Mouse (Mus musculus) kidney, postnatal 10 days (tissue): ENCODE data around the gene Kirrel3.

Experiments used
- DNase-seq: peaks from one replicate; pipeline ENCODE4 v3.0.0; 2021; ENCODE audit warnings: mixed read lengths

Kirrel3 gene

GRCm38 (mm10) chr9:34754523-34755097 lies 268.9 kb downstream of the Kirrel3 start:
- no peak for DNase-seq

DNA sequence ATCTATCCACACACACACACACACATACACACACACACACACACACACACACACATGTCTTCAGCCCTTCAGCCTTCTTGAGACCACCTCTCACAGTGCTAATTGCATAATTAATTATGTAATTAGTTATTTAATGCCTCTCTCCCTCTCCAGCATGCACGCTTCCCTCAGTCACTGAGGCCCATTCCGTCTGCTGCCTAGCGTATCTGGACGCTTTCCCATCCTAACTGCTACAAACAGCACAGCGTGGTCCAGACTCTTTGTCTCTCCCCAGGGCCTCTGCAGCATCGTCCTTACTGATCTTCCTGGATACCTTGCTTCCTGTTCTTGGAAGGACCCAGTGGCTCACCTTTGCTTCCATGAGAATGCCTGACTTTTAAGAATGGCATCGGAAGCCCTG lies 270.4 kb downstream of the Kirrel3 start:
- DNase-seq, result no peak

- DNase-seq, result no peak
Observed at GRCm38 (mm10) chr9:34758925-34759324, 273.2 kb downstream of the Kirrel3 start.

DNA sequence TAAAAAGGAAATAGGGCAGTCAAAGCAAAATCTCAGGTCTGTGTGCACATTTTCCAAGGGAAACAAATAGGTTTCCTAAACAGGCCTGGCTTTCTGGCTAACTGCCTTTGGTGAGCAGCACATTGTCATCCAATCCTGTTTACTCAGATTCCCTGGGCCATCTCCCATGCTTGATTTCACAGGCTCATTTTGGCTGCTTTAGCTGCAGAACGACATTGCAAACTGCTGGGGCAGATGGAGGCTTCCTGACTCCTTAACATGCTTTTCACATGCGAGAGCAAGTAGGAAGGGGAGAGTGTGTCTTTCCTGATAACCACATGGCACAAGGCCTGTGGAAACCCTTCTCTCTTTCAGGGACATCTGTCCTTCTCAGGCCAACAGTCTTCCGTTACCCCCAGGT lies 274.8 kb downstream of the Kirrel3 start:
- no peak for DNase-seq

DNA sequence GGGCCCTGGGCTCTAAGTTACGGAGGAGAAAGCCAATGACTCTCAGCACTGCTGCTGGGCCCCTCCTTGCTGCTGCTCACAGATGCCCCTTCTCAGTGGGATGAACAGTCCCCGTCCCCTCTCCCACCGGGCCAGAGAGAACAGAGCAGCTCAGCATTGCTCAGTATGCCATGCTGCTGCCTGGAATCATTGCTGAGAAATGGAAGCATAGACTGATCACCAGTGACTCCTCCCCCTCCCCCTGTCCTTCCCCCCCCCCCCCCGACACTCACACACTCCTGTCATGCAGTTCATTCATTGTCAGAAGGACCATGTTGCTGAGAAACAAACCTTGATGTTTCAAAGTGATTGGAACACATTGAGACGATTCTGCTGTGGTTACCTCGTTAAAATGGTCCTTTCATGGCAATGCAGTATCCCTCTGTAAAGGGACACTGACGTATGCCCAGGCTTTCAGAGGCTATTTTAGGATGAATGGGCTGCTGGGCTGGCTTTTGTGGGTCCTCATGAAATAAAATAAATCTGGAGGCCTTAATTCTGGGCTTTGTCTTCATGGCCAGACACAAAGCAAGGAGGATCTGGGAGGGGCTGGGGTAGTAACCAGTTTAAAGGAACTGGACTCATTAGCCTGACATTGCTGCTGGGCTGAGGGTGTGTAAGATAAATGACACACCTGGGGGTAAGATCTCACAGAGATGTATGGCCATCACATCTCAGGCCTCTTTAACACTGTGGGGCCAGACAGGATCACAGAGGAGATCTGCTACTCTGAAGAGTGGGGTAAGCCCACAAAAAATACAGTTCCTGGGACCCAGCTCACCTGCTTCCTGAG lies 281.3 kb downstream of the Kirrel3 start:
- no peak for DNase-seq

DNA sequence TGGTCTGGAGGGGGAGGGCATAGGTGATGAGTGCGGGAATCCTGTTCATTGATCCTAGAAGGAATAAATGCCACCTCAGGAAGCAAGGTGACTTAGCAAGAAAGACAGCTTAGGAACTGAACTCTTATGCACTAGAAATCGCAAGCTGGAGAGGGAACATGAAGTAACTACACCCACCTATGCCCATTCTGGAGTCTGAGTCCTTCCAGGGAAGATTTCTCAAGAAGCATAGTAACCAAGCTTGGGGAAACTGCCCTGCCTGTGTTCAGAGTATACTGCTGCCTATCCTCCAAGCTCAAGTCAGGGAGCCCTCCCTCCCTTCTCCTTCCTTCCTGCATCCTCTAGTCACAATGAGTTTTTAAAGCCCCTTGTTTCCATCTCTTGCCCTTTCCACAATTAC lies 283.3 kb downstream of the Kirrel3 start:
- DNase-seq, result no peak

- DNase-seq, result no peak
Observed at GRCm38 (mm10) chr9:34770951-34771350, 285.3 kb downstream of the Kirrel3 start.

DNA sequence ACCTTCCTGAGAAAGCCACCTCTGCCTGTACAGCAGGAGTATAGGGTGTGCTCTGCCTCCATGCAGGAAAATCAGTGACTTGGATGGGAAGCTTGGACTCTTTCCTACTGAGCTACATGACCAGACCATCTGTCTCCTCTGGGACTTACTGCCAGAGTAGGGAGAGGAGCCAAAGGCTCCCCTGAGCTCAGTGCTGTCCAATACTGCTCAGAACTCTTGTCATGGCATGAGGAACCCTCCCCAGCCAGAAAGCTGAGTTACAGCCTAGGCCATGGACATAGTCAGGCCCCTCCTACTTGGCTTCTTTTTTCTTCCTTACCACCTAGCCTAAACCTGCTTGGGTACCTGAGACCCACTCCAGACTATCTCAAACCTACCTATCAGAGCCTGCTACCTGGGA lies 285.7 kb downstream of the Kirrel3 start:
- no peak for DNase-seq

DNA sequence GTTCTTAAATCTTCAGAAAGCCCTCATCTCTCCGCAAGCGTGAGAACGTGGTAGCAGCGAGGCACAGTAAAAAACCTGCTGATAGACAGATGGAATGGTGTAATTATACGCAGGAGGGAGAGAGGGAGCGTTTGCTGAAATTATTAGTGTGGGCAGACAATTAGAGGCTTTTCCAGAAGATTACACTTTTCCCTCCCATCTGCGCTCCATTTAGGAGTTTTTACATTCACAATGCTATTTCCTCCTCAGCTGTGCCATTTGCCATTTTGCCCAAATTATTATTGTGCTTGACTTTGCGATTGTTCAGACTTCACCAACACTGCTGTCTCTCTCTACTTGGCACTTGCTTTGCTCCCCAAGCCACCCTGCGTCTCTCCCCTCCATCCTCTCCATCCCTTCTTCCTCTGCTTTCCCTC lies 286.3 kb downstream of the Kirrel3 start:
- DNase-seq, result no peak

DNA sequence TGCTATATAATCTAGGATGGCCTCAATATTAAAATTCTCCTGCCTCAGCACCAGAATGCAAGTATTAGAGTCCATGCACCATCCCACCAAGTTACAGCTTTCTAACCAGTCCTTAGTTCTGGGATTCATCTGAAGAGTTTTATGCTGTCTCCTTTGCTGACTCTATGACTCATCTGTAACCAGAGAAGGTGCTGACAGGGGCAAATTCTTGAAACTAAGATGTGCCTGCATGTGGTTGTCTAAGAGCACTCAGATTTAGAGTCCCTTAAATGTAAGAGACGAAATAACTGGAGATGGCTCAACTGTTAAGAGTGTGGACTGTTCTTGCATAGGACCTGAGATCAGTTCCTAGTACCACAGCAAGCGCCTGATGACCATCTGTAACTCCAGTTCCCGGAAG lies 295.7 kb downstream of the Kirrel3 start:
- DNase-seq, result no peak

GRCm38 (mm10) chr9:34787915-34788314 lies 302.2 kb downstream of the Kirrel3 start:
- no peak for DNase-seq

- DNase-seq, result no peak
Observed at GRCm38 (mm10) chr9:34795226-34795625, 309.5 kb downstream of the Kirrel3 start.

- DNase-seq, result peak; percentile 12
Observed at GRCm38 (mm10) chr9:34797688-34798339, 312.1 kb downstream of the Kirrel3 start.

DNA sequence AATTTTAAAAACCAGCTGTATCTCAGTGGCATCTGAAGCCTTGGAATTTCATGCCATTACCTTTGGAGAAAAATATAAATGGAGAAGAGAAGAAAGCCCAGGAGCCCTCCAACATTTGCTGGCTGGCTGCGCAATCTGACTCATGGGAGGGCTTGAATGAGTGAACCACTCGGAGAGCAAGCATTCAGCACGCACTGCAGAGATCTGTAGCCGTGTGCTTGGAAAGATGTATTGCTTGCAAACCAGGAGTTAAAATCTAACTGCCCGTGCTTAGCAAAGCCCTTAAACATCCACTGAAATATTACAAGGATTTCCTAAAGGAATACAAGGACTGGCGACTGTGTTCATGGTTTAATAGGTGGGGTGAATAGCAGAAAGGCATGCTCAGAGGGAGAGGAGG lies 316.0 kb downstream of the Kirrel3 start:
- DNase-seq, result no peak

DNA sequence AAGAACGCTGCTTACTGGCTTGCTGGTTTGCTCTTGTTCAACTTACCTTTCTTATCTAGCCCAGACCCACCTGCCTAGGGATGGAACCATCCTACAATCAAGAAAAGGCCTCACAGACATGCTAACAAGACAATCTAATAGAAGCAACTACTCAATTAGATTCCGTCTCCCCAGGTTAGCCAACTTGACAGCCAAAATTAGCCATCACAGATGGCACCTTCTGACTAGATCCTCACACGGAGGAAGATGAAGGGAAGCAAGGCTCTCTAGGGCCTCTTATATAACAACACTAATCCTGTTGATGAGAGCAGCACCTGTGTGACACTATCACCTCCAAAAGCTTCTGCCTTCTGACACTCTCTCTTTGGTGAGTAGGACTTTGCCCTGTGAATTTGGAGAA lies 321.2 kb downstream of the Kirrel3 start:
- no peak for DNase-seq

DNA sequence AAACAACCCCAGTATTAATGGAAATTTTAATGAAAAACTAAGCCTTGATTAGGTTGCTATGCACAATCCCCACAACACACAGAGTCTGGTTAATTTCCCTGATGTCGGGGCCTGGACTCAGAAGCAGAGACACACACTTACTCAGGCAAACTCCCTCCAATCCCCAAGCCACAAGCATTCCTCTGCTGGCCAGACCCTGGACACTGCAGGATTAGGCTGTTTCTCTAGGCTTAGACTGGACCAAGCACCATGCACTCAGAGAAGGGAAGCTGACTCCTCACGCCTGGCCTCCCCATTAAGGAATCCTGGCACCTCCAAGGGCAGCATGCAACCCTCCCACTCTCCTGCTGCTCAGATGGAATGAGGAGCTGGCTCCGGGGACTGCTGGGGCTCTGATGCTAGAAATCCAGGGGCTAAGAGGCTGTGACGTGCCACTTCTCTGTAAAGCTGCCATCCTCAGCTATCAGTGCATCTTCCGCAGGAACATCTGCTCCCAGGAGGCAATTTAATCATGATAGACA lies 324.4 kb downstream of the Kirrel3 start:
- DNase-seq, result no peak

- no peak for DNase-seq
Observed at GRCm38 (mm10) chr9:34818325-34818976, 332.8 kb downstream of the Kirrel3 start.

GRCm38 (mm10) chr9:34824358-34825088 lies 338.8 kb downstream of the Kirrel3 start:
- peak; percentile 7 for DNase-seq

DNA sequence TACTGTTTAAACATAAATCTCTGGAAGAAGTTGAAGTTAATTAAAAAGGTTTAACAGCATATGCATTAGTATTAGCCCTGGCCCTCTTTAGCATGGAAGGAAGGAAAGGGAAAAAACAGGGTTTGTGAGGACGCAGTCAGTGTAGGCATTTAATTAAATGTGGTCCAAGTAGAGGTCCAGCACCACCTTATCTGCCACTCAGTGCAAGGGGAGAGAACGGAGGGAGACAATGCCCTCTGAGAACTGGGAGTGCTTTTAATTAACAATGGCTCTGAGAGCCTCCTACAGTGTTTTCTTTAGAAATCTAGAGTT lies 339.4 kb downstream of the Kirrel3 start:
- no peak for DNase-seq

- DNase-seq, result no peak
Observed at GRCm38 (mm10) chr9:34825402-34826008, 339.8 kb downstream of the Kirrel3 start.

DNA sequence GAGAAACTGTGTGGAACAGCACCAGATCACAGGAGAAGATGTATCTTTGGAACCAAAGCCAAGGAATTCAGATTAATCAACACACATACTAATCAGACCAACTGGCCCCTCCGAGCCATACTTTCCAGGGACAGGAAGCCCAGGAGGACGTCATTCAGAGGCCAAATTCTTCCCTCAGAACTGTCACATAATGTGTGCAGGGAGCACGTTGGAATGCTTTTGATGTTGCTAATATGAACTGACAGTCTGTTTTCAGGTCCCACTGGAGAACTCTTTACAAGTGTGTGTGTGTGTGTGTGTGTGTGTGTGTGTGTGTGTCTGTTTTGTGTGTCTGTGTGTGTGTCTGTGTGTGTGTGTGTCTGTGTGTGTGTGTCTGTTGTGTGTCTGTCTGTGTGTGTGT lies 345.0 kb downstream of the Kirrel3 start:
- DNase-seq, result no peak

GRCm38 (mm10) chr9:34836801-34837200 lies 351.1 kb downstream of the Kirrel3 start:
- DNase-seq, result no peak
